Mouse (Mus musculus) layer of hippocampus, postnatal 10 days (tissue): Measurements from ENCODE around the gene Cacna2d4. TPM values are rescaled to one million over a fixed set of nuclear protein-coding genes. Genes with fewer than 3 reads are reported as not detected.

Experiments
- DNase-seq, 2 experiments: peaks; one replicate each; pipeline ENCODE4 v3.0.0; 2021; ENCODE audit warnings: low spot score in 2 of 2
- total RNA-seq, 2 experiments: library from RNA; stranded (reverse); gene quantifications; 2 replicates each; pipeline ENCODE4 v1.2.3; 2021

The Cacna2d4 gene
- total RNA-seq, 2 experiments from 2014 or later = 1.1 to 2.0 TPM

- no peak for DNase-seq
Measured at GRCm38 (mm10) chr6:119219237-119219870, 17.0 kb upstream of the Cacna2d4 start.

GRCm38 (mm10) chr6:119220297-119220696, 16.0 kb upstream of the Cacna2d4 start:
- peak; percentile 77 for DNase-seq

GRCm38 (mm10) chr6:119224451-119225195, 11.7 kb upstream of the Cacna2d4 start:
- peak; percentile 41 to 54 for DNase-seq

GRCm38 (mm10) chr6:119225226-119225625, 11.1 kb upstream of the Cacna2d4 start:
- peak in 1 of 2 experiments; percentile 14 for DNase-seq

GRCm38 (mm10) chr6:119225731-119226130, 10.6 kb upstream of the Cacna2d4 start:
- peak in 1 of 2 experiments; percentile 17 for DNase-seq

GRCm38 (mm10) chr6:119227001-119227400, 9.3 kb upstream of the Cacna2d4 start:
- no peak for DNase-seq

- peak in 1 of 2 experiments; percentile 14 for DNase-seq
Measured at GRCm38 (mm10) chr6:119228861-119229603, 7.3 kb upstream of the Cacna2d4 start.

GRCm38 (mm10) chr6:119233066-119233465, 3.3 kb upstream of the Cacna2d4 start:
- DNase-seq = no peak

- no peak for DNase-seq
Measured at GRCm38 (mm10) chr6:119235441-119235840, 885 bp upstream of the Cacna2d4 start.

GRCm38 (mm10) chr6:119237427-119237989, 1.2 kb downstream of the Cacna2d4 start:
- peak; percentile 90 to 91 for DNase-seq

- no peak for DNase-seq
Measured at GRCm38 (mm10) chr6:119239341-119240005, 3.1 kb downstream of the Cacna2d4 start.

- no peak for DNase-seq
Measured at GRCm38 (mm10) chr6:119240256-119240655, 3.9 kb downstream of the Cacna2d4 start.

GRCm38 (mm10) chr6:119240871-119241705, 4.8 kb downstream of the Cacna2d4 start:
- no peak for DNase-seq

GRCm38 (mm10) chr6:119246082-119246481, 9.8 kb downstream of the Cacna2d4 start:
- DNase-seq = no peak

GRCm38 (mm10) chr6:119248578-119248977, 12.3 kb downstream of the Cacna2d4 start:
- DNase-seq = no peak

- no peak for DNase-seq
Measured at GRCm38 (mm10) chr6:119249726-119250125, 13.4 kb downstream of the Cacna2d4 start.

GRCm38 (mm10) chr6:119251704-119252103, 15.4 kb downstream of the Cacna2d4 start:
- DNase-seq = no peak

GRCm38 (mm10) chr6:119276713-119277112, 40.4 kb downstream of the Cacna2d4 start:
- DNase-seq = no peak

GRCm38 (mm10) chr6:119280761-119281160, 44.4 kb downstream of the Cacna2d4 start:
- DNase-seq = peak; percentile 43 to 53

GRCm38 (mm10) chr6:119301310-119301709, 65.0 kb downstream of the Cacna2d4 start:
- no peak for DNase-seq
